ENCODE assay signal across 9 mouse cellular contexts in genomic region chr4:120267683-120268082, GRCm38 (mm10). TPM values are rescaled to one million over a fixed set of nuclear protein-coding genes. Genes with fewer than 3 reads are reported as not detected.
DNase-seq lines count a peak whose midpoint lies in the region; ATAC-seq lines count a peak whose summit lies in the region.
"Had no signal": no experiment of that assay in that cellular context is flagged by ENCODE, and none has a peak within 500 bp of the region (broad histone marks: within the 10 kb centered on the region; RNA-seq: fewer than 3 reads in every experiment).

No protein-coding gene starts in this region.

- H3K4me3 ChIP-seq in kidney, embryonic 16.5 days (ENCODE audit: low read length): peak overlapping the region; percentile 49
- peak overlapping the region; percentile 51 for H3K4me3 ChIP-seq in forebrain, embryonic 10.5 days
- H3K4me3 ChIP-seq in intestine, embryonic 16.5 days (ENCODE audit: low read length): peak overlapping the region; percentile 48
- H3K4me3 ChIP-seq in neural tube, embryonic 12.5 days: peak overlapping the region; percentile 39
- H3K4me3 ChIP-seq: megakaryocyte, embryonic 14.5 days had no signal

- H3K27me3 ChIP-seq in kidney, embryonic 16.5 days (ENCODE audit: insufficient read depth, low read length): peaks cover 90% of the 10 kb centered on the region
- H3K27me3 ChIP-seq in forebrain, embryonic 10.5 days (ENCODE audit: poor library complexity, severe bottlenecking): peaks cover 100% of the 10 kb centered on the region
- H3K27me3 ChIP-seq in intestine, embryonic 16.5 days (replicated peaks; ENCODE audit: control insufficient read depth, insufficient read depth, low read length): peaks cover 64% of the 10 kb centered on the region
- H3K27me3 ChIP-seq in neural tube, embryonic 12.5 days (replicated peaks): peaks cover 83% of the 10 kb centered on the region

- no peak for DNase-seq in kidney, postnatal 14 days
- no peak for DNase-seq in forebrain, embryonic 10.5 days (ENCODE audit: extremely low spot score, low spot score)
- no peak for DNase-seq in frontal cortex, adult 2 months (ENCODE audit: extremely low spot score in 1 of 2, low spot score in 1 of 2)
- no peak for DNase-seq in spleen, postnatal 36 days (ENCODE audit: low spot score in 2 of 2)
- no peak for DNase-seq in embryo, embryonic 10 days (ENCODE audit: low spot score)

- H3K27ac ChIP-seq in kidney, embryonic 16.5 days (ENCODE audit: low read length): no peak overlapping the region
- H3K27ac ChIP-seq in forebrain, embryonic 10.5 days: no peak overlapping the region
- H3K27ac ChIP-seq in intestine, embryonic 16.5 days (ENCODE audit: low read length): no peak overlapping the region
- no peak overlapping the region for H3K27ac ChIP-seq in neural tube, embryonic 12.5 days

- ATAC-seq in kidney, embryonic 16.5 days (ENCODE audit: low FRiP score, low TSS enrichment): 0 out of 2 replicates have a peak, but pooled peaks have one; percentile 3
- peak; percentile 17; the same call in 1 of the 2 replicates for ATAC-seq in intestine, embryonic 16.5 days
- ATAC-seq in neural tube, embryonic 12.5 days (ENCODE audit: low FRiP score, low read depth): no peak

- no peaks in the 10 kb centered on the region for H3K36me3 ChIP-seq in kidney, embryonic 16.5 days (ENCODE audit: insufficient read depth, low read length)
- no peaks in the 10 kb centered on the region for H3K36me3 ChIP-seq in forebrain, embryonic 10.5 days (replicated peaks)
- no peaks in the 10 kb centered on the region for H3K36me3 ChIP-seq in intestine, embryonic 16.5 days (ENCODE audit: control insufficient read depth, insufficient read depth, low read length)
- H3K36me3 ChIP-seq in neural tube, embryonic 12.5 days: no peaks in the 10 kb centered on the region

- peak overlapping the region; percentile 67 for H3K4me2 ChIP-seq in kidney, embryonic 16.5 days (replicated peaks; ENCODE audit: low read depth, low read length)
- peak overlapping the region; percentile 70 for H3K4me2 ChIP-seq in intestine, embryonic 16.5 days (ENCODE audit: low read depth, low read length)
- H3K4me2 ChIP-seq in neural tube, embryonic 12.5 days (replicated peaks): peak overlapping the region; percentile 68

- H3K4me1 ChIP-seq in kidney, embryonic 16.5 days (ENCODE audit: insufficient read depth, low read length): peaks cover 40% of the 10 kb centered on the region
- H3K4me1 ChIP-seq in forebrain, embryonic 10.5 days: peaks cover 68% of the 10 kb centered on the region
- H3K4me1 ChIP-seq in intestine, embryonic 16.5 days (ENCODE audit: control insufficient read depth, insufficient read depth, low read length): peaks cover 25% of the 10 kb centered on the region
- peaks cover 58% of the 10 kb centered on the region for H3K4me1 ChIP-seq in neural tube, embryonic 12.5 days

- H3K9me3 ChIP-seq in kidney, embryonic 16.5 days (ENCODE audit: low read length): no peaks in the 10 kb centered on the region
- H3K9me3 ChIP-seq in forebrain, embryonic 10.5 days: no peaks in the 10 kb centered on the region
- no peaks in the 10 kb centered on the region for H3K9me3 ChIP-seq in intestine, embryonic 16.5 days (ENCODE audit: control insufficient read depth, low read length)
- H3K9me3 ChIP-seq in neural tube, embryonic 12.5 days: no peaks in the 10 kb centered on the region
- H3K9me3 ChIP-seq: megakaryocyte, embryonic 14.5 days had no signal

- H3K9ac ChIP-seq in kidney, embryonic 16.5 days (replicated peaks; ENCODE audit: low read length): no peak overlapping the region
- H3K9ac ChIP-seq in intestine, embryonic 16.5 days (ENCODE audit: low read depth, low read length): peak overlapping the region; percentile 58; the same call in 1 of the 2 replicates
- H3K9ac ChIP-seq in neural tube, embryonic 12.5 days: peak overlapping the region; percentile 52

- WGBS in kidney, embryonic 16.5 days: 6% methylated on average over 25 of the region's 25 CpGs
- WGBS in forebrain, embryonic 10.5 days: 3% methylated on average over 25 of the region's 25 CpGs
- WGBS in intestine, embryonic 16.5 days: 9% methylated on average over 25 of the region's 25 CpGs
- 6% methylated on average over 25 of the region's 25 CpGs for WGBS in neural tube, embryonic 12.5 days

RNA-seq across cellular contexts. Expression of gene Foxo6, which starts 19.5 kb away (rescaled TPM):
- polyA plus RNA-seq in kidney, embryonic 16.5 days (2015; fragmentation: Nextera tagmentation; extraction: Ambion mirVana): 0.10 and 0.15 TPM in 2 replicates
- polyA plus RNA-seq in forebrain, embryonic 10.5 days (2016; fragmentation: Nextera tagmentation; extraction: Ambion mirVana): 0.06 TPM in 2 replicates
- polyA plus RNA-seq in intestine, embryonic 16.5 days (2015; fragmentation: Nextera tagmentation; extraction: Ambion mirVana): 0.11 and 0.12 TPM in 2 replicates
- 0.86 and 1.2 TPM in 2 replicates for polyA plus RNA-seq in neural tube, embryonic 12.5 days (2016; fragmentation: Nextera tagmentation; extraction: Ambion mirVana)
- 7.4 and 8.9 TPM in 2 replicates for polyA plus RNA-seq in frontal cortex, adult 2 months (2012; rRNA removed)
